Mouse (Mus musculus): ENCODE measurements around the gene Pitpnm1.

GRCm38 (mm10) chr19:4134354-4134753, 34.6 kb downstream of the Pitpnm1 start:
- no peak for TF ChIP-seq CTCF (IDR thresholded peaks at IDR 0.05; ENCODE audit: borderline replicate concordance, control insufficient read depth, extremely low read depth, insufficient read depth, low read length, poor library complexity)
- no peak for TF ChIP-seq POLR2A (IDR thresholded peaks at IDR 0.05; ENCODE audit: control insufficient read depth, extremely low read depth, insufficient read depth, low read length, poor library complexity)
